Mouse (Mus musculus) lung, postnatal 0 days (tissue): ENCODE measurements around the gene Tnni3k.

Source experiments
- CTCF ChIP-seq: IDR thresholded peaks from 2 replicates; pipeline ENCODE4 v1.5.1; 2016; ENCODE audit warnings: antibody characterized with exemption, mild to moderate bottlenecking
- EP300 ChIP-seq: IDR thresholded peaks from 2 replicates; pipeline ENCODE4 v1.6.1; 2016; ENCODE audit warnings: antibody characterized with exemption, mild to moderate bottlenecking, control low read depth

DNA sequence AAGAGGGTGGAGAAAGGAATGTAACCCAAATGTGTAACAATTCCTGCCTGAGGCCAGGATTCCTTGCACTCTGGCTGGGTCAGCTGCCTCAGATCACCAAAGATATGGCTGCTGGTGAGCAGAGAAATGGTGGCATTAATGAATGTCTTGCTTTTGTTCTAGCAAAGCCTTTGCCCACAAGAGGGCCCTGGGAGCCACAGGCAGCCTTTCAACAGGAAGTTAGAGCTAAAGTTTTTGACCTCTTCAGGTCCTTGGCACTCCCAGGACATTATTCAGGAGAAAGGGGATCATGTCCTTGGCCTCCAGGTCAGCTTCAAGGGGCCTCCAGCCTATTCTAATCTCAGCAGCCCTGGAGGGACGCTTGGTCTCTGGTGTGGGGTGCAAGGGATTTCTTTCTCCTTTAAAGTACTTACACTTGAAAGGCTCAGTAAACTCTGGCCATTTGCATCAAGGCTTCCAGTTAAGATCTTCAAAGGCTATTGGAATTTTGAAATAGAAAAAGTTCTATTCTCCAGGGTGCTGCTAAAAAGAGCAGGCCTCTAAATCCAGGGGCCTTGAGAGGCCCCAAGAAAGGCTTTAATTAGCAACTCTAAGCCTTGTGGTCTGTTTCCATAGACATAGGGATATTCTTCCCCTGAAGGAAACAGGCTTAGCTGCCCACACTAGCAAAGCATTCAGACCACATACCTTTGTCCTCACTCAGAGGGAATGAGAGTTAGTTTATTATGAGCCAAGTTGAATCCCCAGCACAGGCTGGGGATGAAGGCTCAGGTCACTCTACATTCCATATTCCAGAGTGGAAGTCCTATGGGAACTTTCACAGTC, 16.0 kb downstream of the Tnni3k start:
- TF ChIP-seq CTCF (no peak), EP300 (no peak)
